Mouse (Mus musculus): ENCODE results near the gene Gp1bb.

DNA sequence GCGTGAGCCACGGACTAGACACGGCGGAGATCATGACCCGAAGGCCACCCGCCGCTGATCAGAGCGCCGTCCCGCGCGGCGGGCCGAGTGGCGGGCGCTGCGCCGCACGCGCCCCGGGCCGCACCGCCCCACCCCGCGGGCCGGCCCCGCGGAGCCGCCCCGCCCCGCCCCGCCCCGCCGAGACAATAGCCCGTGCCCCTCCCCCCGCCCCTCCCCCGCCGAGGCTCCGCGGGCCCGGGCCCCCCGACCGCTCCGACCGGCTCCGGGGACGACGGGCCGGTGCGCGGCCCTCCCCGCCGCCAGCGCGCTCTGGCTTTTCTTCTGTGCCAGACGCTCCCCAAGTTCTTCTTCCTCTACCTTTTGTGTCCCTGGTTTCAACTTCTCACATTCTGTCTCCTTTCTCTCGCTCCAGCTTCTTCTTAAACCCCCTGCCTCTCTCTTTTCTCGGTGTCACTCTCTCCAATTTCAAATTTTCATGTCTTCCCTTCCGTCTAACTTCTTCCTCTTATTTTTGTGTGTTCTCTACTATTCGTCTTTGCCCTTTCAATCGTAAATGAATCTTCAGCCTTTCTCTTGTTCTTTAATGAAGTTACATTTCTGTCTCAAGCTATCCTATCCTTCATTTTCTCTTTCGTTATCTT, 35.2 kb downstream of the Gp1bb start:
- TF ChIP-seq CTCF (IDR thresholded peaks at IDR 0.05) (no peak), POLR2A (IDR thresholded peaks at IDR 0.05; ENCODE audit: insufficient read depth, low read depth, low read length) (no peak), EP300 (IDR thresholded peaks at IDR 0.05; ENCODE audit: insufficient read depth, low read depth, low read length) (no peak)
